Mouse (Mus musculus) thymus, postnatal 14 days (tissue): ENCODE data around the gene Paip2b.
"Not testable (repeated sequence)": the region's sequence is repeated elsewhere in the genome, so short reads cannot be mapped to it uniquely, and the experiment has no call there.

Experiments used
- DNase-seq: peaks from one replicate; pipeline ENCODE4 v3.0.0; 2021

Gene Paip2b

GRCm38 (mm10) chr6:83831606-83832123 lies at the start of gene Paip2b:
Gene Paip2b (minus strand): TSS chr6:83831741.
- peak; percentile 98 for DNase-seq

GRCm38 (mm10) chr6:83879815-83880214 lies 48.3 kb upstream of the Paip2b start:
- peak; percentile 56 for DNase-seq

- peak; percentile 58 for DNase-seq
Measured at GRCm38 (mm10) chr6:83867598-83868585, 36.4 kb upstream of the Paip2b start.

- DNase-seq = peak; percentile 94
Measured at GRCm38 (mm10) chr6:83866954-83867597, 35.5 kb upstream of the Paip2b start, which contains the start of gene Zfp638. Gene Zfp638 (plus strand): TSS chr6:83867109.

GRCm38 (mm10) chr6:83866423-83866822 lies 34.9 kb upstream of the Paip2b start:
- peak; percentile 9 for DNase-seq

DNA sequence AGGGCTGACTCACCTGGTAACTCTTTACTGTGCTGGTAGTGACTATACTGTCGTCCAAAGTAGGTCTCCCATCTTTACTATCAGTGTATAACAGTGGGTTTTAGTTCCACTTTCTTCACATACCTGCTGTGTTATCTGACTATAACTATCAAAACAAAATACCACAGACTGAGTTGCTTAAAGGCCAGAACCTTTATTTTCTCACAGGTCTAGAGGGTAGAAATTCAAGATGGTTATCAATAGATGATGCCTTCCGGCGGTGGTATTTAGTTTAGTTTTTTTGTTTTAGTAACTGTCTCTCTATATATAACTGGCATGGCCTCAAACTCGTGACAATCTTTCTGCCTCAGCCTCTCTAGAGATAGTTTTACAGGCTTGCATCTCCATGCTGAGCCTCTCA lies 32.0 kb upstream of the Paip2b start:
- DNase-seq = no peak

GRCm38 (mm10) chr6:83860033-83860432 lies 28.5 kb upstream of the Paip2b start:
- no peak for DNase-seq

- DNase-seq = no peak
Measured at GRCm38 (mm10) chr6:83857476-83857875, 25.9 kb upstream of the Paip2b start.

DNA sequence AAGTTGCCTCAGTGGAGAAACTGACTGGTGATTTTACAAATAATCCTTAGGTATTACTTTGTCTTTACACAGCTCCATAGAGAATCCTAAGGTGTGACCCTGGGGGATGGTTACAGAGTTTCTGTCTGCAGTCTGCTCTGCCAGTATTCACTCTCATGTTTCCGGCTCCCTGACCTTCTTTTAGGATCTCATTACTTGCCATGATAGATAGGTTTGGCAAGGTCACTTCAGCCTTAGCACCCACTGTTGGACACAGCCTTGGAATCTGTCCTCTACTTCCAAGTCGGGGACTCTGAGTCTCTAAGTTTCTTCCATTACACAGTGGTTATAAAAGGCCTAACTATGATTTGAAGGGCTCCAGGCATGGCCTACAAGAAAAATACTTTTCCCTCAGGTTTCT lies 17.9 kb upstream of the Paip2b start:
- DNase-seq = no peak

GRCm38 (mm10) chr6:83846141-83846540 lies 14.6 kb upstream of the Paip2b start:
- no peak for DNase-seq

DNA sequence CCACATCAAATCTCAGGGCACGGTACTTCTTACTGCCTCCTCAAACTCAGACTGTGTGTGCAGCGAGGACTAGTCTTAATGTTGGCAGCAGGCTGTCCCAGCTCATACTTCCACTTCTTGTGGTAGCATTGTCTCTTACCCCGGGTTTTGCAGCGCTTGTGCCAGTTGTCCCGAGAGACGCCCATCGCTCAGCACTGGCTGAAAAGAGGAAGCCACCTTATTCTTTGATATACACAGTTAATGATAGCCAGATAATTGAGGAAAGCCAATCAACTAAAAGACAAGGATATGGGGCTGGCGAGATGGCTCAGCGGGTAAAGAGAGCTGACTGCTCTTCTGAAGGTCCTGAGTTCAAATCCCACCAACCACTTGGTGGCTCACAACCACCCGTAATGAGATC lies 13.4 kb upstream of the Paip2b start:
- DNase-seq = no peak

GRCm38 (mm10) chr6:83840086-83840485 lies 8.5 kb upstream of the Paip2b start:
- DNase-seq = no peak

GRCm38 (mm10) chr6:83838046-83838445 lies 6.5 kb upstream of the Paip2b start:
- DNase-seq = no peak

DNA sequence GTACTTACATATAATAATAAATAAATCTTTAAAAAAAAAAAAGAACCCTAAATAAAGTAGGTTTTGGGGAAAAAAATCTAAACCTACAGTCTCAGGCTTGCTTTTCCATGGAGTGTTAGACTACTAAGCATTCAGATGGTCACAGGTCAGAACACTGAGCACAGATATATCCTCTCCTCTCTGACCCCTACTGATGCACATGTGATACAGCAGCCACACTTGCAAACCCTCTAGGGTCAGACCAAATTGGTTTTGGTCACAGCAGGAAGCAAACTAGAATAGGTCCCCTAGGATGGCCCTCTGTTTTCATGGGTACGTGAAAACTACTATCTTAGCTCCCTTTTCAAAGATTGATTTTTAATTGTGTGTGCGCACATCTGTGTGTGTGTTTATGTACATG lies 5.3 kb upstream of the Paip2b start:
- no peak for DNase-seq

DNA sequence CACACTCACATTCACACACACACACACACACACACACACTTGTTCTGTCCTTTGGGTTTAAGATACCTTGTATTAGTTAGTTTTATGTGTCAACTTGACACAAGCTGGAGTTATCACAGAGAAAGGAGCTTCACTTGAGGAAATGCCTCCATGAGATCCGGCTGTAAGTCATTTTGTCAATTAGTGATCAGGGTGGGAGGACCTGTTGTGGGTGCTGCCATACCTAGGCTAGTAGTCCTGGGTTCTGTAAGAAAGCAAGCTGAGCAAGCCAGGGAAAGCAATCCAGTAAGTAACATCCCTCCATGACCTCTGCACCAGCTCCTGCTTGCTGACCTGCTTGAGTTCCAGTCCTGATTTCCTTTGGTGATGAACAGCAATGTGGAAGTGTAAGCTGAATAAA lies 852 bp upstream of the Paip2b start:
- DNase-seq = not testable (repeated sequence)

GRCm38 (mm10) chr6:83830941-83831605 lies 468 bp downstream of the Paip2b start:
- DNase-seq = peak; percentile 68

DNA sequence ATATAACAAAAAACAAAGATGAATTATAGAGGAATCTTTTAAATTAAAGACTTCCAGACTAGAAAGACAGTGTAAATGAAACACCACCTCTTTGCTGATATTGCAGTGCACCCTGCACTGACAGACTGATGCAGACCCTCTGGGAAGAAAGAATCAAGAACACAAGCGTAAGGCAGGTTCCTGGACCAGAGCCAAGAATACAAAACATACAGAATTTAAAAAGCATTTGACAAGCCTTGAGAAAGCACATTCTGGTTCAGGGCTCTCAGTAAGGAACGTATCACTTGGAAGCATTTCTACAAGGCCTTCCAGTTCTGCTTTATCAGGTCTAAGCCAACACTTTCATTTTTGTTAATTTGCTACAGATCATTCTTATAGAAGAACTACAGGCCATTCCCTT lies 9.7 kb downstream of the Paip2b start:
- no peak for DNase-seq

DNA sequence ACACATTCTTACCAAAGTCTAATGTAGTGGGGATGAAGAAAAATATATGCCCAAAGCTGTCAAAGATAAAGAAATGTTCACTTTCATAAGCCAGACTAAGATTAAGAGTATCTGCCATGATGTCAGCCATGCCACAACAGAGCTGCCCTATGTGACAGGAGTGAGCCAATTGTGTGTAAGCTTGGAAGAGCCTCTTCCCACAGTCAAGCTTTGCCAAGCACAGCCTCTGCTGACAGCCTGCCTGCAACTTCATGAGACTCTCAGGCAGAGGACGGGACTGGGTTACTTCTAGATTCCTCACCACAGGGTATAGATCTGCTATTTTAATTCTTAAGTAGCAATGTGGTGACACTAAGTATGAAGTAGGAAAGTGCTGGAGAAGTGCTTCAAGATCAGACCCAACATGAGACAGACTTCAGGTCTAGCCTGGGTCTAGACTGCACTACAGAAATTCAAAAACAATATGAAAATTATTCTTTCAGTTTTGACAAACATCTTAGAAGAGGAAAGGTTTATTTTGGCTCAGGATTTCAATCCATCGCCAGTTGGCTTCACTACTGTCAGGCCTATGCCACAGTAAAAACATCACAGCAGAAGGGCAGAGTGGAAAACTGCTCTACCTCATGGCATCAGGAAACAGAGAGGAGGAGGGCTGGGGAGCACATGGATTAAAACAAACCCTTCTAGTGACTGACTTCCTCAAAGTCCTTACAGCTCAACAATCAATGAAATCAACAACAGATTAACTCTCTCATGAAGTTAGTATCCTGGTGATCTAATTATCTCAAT lies 10.6 kb downstream of the Paip2b start:
- no peak for DNase-seq

DNA sequence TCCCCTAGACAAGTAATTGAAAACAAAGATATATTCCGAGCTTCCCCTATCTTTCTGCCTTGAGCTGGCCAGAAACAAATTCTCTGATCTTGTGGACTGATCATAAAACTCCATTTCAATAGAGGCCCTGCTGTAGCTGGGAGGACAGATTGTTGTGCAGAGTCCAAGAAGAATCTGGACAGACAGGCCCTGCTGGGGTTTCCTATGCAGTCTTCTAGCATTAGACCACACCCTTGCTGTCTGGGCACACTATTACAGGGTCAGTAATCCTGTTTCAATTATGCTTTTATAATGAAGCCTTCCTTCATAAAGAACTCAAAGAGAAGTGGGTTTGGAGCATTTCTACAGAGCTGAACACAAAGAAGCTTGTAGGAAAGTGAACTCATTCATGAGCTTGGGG lies 12.5 kb downstream of the Paip2b start:
- no peak for DNase-seq

- DNase-seq = no peak
Measured at GRCm38 (mm10) chr6:83815801-83816200, 15.7 kb downstream of the Paip2b start.

GRCm38 (mm10) chr6:83802846-83803245 lies 28.7 kb downstream of the Paip2b start:
- DNase-seq = no peak

GRCm38 (mm10) chr6:83802033-83802432 lies 29.5 kb downstream of the Paip2b start:
- no peak for DNase-seq
